Mouse (Mus musculus): ENCODE measurements around the gene Pnmt.
"Not testable (repeated sequence)": the region's sequence is repeated elsewhere in the genome, so short reads cannot be mapped to it uniquely, and the experiment has no call there.

The Pnmt gene

DNA sequence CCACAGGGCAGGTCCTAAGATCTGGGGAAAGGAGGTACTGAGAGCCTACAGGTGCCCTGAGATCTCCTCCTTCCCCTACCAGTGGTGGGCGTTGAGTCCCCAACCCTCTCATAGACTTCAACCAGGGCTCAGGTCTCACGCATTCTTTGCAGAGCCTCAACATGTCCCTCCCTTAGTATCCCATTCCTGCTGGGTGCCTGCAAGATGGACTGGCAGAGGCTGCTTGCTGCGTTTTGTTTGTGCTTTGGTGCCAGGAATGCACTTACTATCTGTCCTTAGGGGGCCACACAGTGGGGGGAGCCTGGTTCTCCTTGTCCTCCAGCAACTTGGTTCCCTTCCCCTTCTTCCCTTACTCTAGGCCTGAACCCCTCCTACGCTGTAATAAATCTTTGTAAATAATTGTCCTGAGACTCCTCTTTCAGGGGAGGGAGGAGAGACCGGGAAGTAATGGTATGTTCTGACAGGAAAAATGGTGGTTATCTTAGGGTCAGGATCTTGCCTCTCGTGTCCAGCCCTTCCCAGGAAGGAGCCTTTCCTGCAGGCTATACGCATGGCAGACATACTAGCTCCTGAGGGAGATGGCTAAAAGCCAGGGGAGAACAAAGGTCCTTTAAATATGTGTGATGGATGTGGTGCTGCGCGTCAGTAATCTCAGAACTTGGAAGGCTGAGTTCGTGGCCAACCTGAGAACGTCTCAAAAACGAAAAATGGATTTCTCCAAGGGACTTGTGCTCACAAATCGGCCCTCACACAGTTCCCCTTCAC is 28.7 kb upstream of the Pnmt start:
- no peak for DNase-seq (ENCODE audit: low read depth)

DNA sequence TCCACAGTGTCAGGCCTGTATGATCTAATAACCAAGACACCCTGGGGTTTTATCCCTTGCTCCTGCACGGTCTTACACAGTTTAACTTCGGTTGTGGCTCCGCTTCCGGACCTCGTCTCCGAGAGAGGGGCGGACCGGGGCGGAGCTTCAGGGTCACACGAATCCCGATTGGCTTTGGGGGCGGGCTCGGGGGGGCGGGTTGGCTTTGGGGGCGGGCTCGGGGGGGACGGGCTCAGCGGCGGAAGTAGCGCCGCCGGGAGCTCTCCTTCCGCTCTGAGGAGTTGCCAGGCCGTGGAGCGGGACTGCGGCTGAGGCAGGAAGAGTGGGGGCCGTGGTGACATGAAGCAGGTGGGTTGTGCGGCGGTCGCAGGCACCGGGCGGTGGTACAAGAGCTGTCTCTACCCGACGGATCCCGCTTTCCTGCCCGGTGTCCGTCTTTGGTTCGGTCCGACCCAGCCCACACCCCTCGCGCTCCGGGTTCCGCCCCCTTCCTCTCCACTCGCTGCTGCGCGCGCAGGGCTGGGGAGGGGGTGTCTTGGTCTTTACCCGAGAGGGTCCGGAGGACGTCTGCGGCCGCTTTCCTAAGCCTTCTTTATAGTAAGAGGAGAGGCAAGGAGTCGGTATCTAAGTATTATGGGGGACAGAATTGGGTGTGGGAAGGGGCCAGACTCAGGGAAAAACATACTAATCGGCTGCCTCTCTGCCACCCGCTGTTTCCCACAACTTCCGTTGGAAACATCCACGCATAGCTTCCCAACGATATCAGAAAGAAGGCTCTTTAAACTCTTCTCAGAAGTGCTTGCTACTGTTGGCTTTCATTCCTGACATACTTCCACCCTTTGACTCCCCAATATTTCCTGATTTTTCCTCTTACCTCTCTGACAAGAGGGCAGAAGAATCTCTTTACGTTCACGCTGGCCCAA is 27.8 kb upstream of the Pnmt start, which contains the start of gene Stard3:
Gene Stard3, plus strand, starts transcription at position 208 of the 923 bp plus-strand sequence.
- DNase-seq (ENCODE audit: low read depth) = peak; percentile 97

DNA sequence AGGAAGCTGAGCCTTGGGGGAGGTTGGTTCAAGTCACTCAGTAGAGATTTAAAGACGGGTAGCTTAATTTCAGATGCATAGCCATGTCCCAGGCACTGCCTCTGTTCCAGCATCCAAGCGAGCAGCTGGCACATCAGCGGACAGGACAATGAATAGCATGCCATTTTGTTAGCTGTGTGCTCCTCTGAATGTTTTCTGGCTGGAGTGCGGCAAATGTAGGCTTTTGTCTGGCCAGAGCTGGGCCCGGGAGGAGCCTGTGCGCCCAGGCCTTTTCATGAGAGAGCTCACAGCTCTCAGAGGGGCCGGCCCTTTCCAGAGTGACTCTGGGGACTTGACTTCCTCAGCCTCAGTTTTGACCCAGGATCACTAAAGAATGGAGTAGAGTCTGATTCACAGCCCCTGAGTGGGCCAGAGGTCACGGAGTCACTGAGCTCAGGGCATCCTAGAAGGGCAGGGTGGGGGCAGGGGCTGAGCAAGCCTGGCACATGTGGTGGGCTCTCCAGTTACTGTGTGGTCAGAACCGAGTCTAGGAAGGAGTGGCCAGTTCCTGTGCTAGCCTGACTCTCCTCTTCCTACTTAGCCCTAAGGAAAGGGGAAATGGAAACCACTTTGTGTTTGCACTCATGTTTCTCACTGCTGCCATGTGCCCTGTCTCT is 25.3 kb upstream of the Pnmt start:
- DNase-seq (ENCODE audit: low read depth) = no peak

DNA sequence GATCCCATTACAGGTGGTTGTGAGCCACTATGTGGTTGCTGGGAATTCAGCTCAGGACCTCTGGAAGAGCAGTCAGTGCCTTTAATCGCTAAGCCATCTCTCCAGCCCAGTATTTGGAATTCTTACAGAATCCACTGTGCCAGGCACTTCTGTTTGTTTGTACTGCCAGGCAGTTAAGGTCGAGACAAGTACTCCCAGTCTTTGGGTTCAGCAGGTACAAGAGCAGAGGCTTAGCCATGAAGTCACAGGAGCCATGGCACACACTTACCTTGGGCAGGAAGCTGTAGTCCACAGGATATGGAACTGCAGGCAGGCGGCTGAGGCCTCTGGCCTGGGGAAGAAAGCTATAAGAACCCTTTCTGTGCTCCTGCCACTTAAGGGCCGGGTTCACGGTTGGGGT is 22.4 kb upstream of the Pnmt start:
- DNase-seq (ENCODE audit: low read depth) = no peak

DNA sequence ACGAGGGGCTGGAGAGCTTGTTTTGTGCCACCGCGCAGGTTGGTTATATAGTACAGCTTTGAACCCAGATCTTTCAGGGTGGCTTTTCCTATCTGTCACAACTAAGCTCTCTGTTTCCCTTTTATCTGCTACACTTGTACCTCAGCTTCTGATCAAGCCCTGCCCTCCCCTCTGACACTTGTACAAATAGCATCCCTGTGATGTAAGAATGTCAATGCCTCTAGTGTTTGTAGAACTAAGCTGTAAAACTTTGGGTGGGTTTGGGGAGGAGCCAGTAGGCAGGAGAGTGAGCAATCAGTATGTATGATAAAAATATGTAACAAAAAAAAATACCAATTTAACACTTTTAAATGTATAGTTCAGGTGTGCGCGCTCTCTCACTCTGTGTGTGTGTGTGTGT is 21.8 kb upstream of the Pnmt start:
- no peak for DNase-seq (ENCODE audit: low read depth)

DNA sequence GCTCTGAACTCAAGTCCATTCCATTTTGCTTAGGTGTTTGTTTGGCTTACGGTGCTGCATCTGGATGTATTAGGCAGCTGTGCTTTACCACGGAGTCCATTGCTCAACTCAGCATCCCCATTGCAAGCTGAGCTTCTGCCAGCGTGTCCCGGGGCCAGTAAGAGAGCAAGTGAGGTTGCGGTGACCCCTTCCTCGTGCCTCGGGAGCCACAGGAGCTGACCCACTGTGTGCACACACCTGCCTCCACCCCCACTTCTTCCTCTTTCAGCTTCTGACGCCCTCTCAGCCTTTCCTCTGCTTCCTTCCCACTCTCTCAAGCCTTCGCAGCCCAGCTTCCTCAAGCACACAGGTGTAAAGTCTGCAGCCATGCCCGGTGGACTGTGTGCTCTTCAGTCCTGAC is 20.0 kb upstream of the Pnmt start:
- DNase-seq (ENCODE audit: low read depth) = no peak

DNA sequence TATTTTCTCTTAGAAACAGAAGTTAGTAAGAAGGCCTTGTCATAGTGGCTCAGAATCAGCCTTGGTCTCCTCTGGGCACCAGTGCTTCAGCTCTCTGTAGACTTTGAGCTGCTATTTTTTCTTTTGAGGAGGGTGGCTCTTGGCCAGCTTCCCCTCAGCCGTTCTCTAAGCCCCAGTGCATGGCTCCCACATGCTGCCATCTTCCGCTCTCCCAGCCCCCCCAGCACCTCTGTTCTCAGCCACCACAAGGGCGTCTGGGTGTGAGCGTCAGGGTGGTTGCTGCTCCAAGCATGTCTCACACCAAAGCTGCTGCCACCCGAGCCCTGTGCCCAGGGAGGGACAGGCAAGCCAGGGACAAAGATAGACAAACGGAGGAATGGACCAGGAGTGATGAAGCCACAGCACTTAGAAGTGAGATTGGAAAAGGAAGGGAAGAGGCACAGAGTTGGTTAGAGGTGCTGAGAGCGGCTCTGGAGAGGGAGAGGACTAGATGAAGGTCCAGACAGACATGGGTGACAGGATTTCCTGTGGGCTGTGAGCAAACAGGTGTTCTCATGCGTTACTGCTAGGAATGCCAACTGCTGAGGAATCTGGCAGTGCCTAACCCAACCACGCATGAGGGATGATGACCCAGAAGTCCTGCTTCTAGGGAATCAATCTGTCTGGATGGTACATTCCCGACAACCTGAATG is 18.9 kb upstream of the Pnmt start:
- DNase-seq (ENCODE audit: low read depth) = no peak

DNA sequence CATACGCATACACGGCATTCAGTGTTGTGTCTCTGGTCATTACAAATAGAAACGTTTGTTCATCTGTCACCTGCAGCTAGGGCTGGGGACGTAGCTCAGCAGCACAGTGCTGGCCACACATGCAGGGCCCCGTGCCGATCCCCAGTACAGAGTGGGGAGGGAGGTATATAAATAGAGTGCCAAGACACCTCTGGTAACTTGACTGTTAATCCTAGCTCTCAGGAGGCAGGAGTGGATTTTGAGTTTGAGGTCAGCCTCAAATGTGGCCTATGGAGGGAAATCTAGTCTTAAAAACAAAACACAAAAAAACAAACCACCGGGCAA is 18.4 kb upstream of the Pnmt start:
- no peak for DNase-seq (ENCODE audit: low read depth)

DNA sequence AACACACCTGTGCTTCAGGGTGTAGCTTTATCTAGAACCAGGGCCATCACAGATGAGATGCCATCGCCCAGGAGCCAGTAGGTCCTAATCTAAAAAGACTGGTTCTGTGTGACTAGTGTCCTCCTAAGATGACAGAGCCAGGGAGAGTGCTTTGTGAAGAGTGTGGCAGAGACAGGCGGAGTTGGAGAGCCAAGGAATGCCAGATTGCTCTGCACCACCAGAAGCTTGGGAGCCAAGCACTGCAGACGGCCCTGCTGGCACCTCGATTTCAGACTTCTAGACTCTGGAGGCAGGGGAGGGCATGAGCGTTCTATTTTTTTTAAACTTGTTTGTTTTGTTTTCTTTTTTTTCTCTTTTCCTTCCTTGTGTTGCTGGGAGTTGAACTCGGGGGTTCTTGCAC is 16.9 kb upstream of the Pnmt start:
- DNase-seq (ENCODE audit: low read depth) = no peak

DNA sequence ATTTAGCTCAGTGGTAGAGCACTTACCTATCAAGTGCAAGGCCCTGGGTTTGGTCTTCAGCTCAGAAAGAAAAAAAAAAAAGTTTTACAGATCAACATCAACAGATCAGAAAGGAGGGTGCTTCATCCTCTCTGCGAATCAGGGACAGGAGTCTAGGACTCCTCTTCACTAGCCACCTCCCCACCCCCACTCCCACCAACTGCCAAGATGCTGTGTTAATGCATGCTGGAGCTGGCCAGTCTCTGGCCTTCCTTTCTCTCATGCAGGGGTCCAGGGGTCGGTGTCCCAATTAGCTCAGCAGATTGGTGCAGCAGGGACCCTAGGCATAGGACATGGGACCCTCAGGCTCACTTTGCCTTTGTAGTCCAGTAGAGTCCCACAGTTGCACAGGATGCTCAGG is 15.7 kb upstream of the Pnmt start:
- DNase-seq (ENCODE audit: low read depth) = no peak

DNA sequence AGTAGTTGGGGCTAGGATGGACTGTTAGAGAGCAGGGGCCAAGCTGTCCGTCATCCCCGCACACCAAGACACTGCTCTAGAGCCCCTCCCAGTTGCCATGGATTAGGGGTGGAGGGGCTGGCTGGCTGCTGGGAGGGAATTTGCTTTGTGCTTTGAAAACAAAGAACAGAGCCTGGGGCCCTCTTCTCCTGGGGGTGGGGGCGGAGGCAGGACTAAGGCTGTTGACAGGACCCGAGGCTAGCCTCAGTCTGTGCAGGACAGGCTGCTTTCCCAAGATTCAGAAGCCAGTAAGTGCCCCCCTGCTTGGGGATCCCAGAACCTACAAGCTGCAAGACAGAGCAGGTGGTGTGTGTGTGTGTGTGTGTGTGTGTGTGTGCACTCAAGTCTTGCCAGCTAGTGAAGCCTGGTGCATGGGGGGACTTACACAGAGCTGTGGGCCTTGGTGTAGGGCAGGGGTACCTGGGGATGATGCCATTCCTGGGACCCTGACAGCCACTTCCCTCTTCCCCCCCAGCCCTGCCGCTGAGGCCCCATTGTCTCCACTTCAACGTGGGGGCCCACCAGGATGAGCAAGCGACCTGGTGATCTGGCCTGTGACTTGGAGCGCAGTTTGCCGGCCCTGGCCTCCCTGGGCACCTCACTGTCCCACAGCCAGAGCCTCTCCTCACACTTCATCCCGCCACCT is 14.6 kb upstream of the Pnmt start:
- DNase-seq (ENCODE audit: low read depth) = no peak

DNA sequence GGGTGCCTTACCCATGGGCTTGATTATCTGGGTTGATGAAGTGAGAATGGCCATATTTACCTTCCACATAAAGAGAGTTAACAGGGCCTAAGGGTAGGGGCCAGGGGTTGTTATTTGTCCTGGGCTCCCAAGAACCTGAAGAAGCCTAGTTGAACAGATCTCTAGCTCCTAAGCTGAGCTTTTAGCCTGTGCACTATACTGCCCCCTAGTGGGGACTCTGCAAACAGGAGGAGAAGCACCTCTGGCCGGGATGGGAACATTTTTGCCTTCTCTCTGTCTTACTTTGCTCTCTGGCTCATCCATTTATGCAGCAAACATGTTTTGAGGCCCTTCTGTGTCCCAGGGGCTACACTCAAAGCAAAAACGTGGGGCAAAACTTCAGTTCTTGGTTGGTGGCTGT is 13.8 kb upstream of the Pnmt start:
- peak; percentile 84 for DNase-seq (ENCODE audit: low read depth)

DNA sequence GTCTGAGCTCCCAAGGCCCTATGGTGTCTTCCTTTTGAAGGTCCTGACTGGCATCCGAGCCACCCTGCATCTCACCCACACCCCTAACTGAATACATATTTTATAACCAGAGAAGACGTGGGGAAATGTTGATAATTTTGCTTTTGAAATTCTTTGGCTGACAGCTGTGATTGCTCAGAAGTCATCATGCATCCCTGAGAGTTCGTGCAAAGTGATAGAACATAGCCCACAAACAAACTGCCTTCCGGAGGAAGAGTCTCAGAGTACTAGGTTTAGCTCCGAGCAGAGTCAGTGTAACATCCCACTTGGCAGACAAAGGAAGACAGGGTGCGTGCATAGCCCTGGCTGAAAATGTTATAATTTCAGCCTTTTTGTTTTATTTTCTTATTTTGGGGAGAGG is 13.0 kb upstream of the Pnmt start:
- no peak for DNase-seq (ENCODE audit: low read depth)

DNA sequence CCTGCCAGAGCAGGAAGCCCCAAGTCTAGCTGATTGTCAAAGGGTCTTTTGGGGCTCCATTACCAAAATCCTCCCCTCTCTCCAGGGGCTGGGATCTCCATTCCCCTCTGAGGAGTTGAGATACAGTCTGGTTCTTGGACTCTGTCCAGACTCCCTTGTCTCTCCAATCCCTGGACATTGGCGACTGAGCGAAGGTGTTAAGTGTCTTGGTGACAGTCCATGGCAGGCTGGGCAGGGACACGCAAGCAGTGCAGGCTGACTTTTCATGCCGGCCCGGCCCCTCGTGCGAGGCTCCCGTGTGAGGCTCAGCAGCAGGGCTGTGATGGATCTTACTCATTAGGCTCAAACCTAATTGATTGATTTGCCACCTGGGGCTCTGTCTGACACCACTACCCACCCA is 12.0 kb upstream of the Pnmt start:
- DNase-seq (ENCODE audit: low read depth) = no peak

DNA sequence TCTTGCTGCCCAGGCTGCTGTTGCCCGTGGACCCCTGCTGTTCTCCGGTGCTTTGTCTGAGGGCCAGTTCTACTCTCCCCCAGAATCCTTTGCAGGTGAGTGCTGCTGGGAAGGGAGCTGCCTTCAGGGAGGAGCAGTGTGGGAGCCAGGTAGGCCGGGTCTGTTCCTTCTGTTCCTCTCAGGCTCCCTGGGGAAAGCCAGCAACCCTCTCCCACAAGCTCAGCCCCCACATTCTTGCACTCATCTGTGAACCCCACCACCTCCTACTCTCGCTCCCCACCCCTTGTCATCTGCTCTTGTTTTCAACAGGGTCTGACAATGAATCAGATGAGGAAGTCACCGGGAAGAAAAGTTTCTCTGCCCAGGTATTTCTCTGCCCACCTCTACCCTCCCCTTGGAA is 9.5 kb upstream of the Pnmt start:
- no peak for DNase-seq (ENCODE audit: low read depth)

DNA sequence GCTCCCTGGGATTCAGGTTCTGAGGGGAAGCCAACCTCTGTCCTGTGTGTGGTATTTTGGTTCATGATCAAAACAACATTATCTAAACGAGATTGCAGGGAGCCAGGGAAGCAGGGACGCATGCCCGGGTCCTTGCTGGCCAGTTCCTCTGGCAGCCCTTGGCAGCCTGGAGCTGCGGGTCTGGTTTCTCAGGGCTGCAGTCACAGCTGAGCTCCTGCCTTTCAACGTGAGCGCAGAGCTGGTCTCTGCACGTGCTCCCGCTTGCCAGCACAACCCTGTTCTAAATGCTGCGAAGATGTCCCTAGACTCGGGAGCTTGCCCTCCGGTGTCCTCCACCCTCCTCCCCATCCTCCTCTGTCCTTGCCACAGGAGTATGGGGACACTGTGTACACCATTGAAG is 8.5 kb upstream of the Pnmt start:
- no peak for DNase-seq (ENCODE audit: low read depth)

DNA sequence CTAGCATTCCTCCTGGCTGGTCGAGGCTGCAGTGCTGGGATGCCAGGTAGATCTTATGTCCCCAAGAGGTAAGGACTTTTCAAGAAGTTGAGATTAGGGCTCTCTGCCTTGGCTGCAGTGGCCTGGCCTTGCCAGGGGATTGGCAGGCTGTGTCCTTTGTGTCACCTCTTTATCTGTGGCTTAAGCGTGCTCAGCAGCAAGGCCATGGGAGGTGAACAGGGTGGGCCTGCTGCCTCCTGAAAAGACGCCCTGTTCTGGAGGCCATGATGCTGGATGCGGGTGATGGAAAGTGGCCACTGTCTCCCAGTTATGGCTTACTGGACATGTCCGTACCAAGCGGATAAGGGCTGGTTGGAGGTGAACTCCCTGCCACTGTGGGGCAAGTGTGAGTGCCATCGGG is 6.9 kb upstream of the Pnmt start:
- DNase-seq (ENCODE audit: low read depth) = no peak

DNA sequence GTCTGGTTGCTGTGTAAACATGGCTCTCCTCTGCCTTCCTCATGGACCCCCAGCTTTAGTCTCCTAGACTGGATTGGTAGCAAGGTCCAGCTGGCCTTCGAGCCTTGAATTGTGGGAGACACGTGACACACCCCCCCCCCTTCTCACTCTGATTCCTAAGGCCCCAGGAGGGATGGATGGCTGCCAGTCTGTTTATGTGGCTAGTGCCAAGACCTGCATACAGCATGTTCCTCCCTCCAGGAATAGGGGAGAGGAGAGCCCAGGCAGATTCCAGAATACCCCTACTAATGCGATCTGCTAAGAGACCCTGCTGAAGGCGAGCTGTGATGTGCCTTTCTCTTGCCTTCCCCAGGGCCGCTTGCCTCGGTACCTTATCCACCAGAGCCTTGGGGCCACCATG is 6.1 kb upstream of the Pnmt start:
- DNase-seq (ENCODE audit: low read depth) = no peak

DNA sequence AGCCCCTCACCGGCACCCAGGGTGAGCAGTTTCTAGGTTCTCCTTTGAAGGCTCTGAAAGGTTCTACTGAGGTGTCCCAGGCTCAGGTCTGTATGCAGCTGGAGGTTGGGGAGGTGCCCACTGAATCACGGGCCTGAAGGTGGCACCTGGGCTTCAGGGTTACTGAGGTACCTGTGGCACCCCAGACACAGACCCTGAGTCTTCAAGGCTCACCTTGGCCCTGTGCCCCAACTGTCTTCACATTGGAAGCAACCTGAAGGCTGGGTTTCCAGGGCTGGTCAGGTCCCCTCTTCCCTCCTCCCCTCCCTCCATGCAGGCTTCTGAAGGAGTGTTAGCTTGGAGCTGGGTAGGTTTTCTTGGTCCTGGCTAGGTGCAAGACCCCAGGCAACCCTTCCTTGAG is 4.6 kb upstream of the Pnmt start:
- DNase-seq (ENCODE audit: low read depth) = no peak

DNA sequence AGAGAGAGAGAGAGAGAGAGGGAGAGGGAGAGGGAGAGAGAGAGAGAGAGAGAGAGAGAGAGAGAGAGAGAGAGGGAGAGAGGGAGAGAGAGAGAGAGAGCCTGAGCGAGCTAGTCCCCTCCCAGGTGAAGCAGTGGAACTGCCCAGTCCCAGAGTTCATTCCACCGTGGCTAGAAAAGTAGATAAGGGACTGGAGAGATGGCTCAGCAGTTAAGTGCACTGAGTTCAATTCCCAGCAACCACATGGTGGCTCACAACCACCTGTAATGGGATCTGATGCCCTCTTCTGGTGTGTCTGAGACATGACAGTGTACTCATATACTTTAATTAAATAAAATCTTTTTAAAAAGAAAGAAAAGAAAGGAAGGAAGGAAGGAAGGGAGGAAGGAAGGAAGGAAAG is 3.8 kb upstream of the Pnmt start:
- DNase-seq (ENCODE audit: low read depth) = not testable (repeated sequence)

DNA sequence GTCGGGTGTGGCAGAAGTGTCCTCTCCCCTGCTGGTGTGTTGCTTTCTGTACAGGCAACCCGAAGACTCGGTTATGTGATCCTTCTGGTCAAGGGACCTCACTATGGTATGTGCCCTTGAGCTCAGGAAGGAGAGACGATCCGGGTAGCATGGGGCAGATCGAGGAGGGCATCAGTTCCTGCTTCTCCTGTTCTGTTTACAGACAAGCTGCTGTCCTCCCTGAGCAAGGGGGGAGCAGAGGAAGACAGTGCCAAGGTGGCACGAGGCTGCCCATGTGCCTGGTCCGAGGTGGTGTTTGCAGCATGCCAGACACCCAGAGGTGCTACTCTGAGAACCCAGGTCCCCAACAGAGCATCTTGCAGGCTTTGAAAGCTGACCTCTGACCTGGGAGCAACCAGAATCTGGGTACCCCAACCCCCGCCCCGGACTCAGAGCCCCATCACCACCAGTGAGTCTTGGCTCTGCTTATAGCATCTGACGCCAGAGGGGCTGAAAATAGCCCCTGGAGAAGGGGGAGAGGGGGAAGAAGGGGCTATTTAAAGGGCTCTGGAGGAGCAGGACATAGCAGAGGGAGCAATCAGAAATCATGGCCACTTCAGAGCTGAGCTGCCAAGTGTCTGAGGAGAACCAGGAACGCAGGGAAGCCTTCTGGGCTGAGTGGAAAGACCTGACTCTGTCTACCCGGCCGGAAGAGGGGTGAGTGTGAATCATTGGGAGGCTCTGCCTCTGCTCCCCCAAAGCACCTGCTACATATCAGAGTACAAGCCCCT is 2.8 kb upstream of the Pnmt start, which contains the start of gene Tcap:
Gene Tcap, plus strand, starts transcription at position 551 of the 770 bp plus-strand sequence.
- no peak for DNase-seq (ENCODE audit: low read depth)
